18 mouse cellular contexts compared by ENCODE assay signal in the genomic region with DNA sequence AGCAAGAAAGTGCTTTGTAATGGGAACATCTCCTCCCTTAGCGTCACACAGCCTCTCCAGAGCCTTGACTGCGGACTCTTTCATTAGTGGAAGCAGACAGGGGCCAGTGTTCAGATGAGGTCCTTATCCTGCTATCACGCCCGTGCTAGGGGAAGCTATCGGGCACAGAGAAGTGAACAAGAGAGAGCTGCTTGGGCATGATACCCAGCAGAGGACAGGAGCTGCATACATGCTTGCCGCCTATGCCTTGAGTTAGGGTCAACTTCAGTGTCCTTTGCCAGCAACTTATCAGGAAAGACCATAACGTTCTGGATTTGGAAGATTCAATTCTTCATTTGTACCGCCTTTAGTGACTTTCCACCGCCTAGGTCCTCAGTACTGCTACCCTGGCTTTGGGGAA. TPM values are rescaled to one million over a fixed set of nuclear protein-coding genes. Genes with fewer than 3 reads are reported as not detected.
DNase-seq lines count a peak whose midpoint lies in the region; ATAC-seq and TF ChIP-seq lines count a peak whose summit lies in the region.
"Had no signal": no experiment of that assay in that cellular context is flagged by ENCODE, and none has a peak within 500 bp of the region (broad histone marks: within the 10 kb centered on the region; RNA-seq: fewer than 3 reads in every experiment).

No protein-coding gene starts in this region.

- ATAC-seq in heart, postnatal 0 days (ENCODE audit: insufficient read depth, low read depth) = no peak
- peak; percentile 88 for ATAC-seq in liver, embryonic 13.5 days (ENCODE audit: low read depth)
- ATAC-seq in frontal cortex, adult (ENCODE audit: low TSS enrichment) = no peak
- no peak for ATAC-seq in hindbrain, postnatal 0 days
- ATAC-seq: intestine, postnatal 0 days; midbrain, embryonic 15.5 days had no signal

- no peaks in the 10 kb centered on the region for H3K9me3 ChIP-seq in heart, postnatal 0 days (replicated peaks; ENCODE audit: control insufficient read depth, low read length)
- no peaks in the 10 kb centered on the region for H3K9me3 ChIP-seq in heart, embryonic 10.5 days
- no peaks in the 10 kb centered on the region for H3K9me3 ChIP-seq in liver, embryonic 13.5 days (replicated peaks)
- H3K9me3 ChIP-seq in hindbrain, postnatal 0 days (ENCODE audit: low read length) = no peaks in the 10 kb centered on the region
- H3K9me3 ChIP-seq: embryonic facial prominence, embryonic 13.5 days; heart, embryonic 12.5 days; hindbrain, embryonic 15.5 days; midbrain, embryonic 15.5 days had no signal

- no peak overlapping the region for H3K4me3 ChIP-seq in heart, postnatal 0 days (ENCODE audit: low read depth, low read length)
- no peak overlapping the region for H3K4me3 ChIP-seq in heart, embryonic 10.5 days
- peak overlapping the region; percentile 1; the same call in 1 of the 2 replicates for H3K4me3 ChIP-seq in liver, embryonic 13.5 days (replicated peaks)
- no peak overlapping the region for H3K4me3 ChIP-seq in hindbrain, postnatal 0 days (ENCODE audit: low read length)
- H3K4me3 ChIP-seq: embryonic facial prominence, embryonic 13.5 days; heart, embryonic 12.5 days; hindbrain, embryonic 15.5 days; midbrain, embryonic 15.5 days had no signal

- TF ChIP-seq CTCF in heart, postnatal 0 days (IDR thresholded peaks at IDR 0.05; ENCODE audit: low read depth) = no peak
- TF ChIP-seq CTCF in hindbrain, postnatal 0 days (IDR thresholded peaks at IDR 0.05; ENCODE audit: low read depth) = no peak

- WGBS in heart, postnatal 0 days = 78% methylated on average over 9 of the region's 9 CpGs
- 74% methylated on average over 9 of the region's 9 CpGs for WGBS in heart, embryonic 10.5 days
- whole genome bisulfite sequencing in liver, embryonic 13.5 days (ENCODE audit: insufficient replicate concordance) = 18% methylated on average over 9 of the region's 9 CpGs
- 84% methylated on average over 9 of the region's 9 CpGs for WGBS in hindbrain, postnatal 0 days

- H3K27ac ChIP-seq in heart, postnatal 0 days (ENCODE audit: low read depth) = peak overlapping the region; percentile 20; the same call in 1 of the 2 replicates
- H3K27ac ChIP-seq in heart, embryonic 10.5 days = no peak overlapping the region
- H3K27ac ChIP-seq in liver, embryonic 13.5 days = peak overlapping the region; percentile 92
- no peak overlapping the region for H3K27ac ChIP-seq in hindbrain, postnatal 0 days
- H3K27ac ChIP-seq: embryonic facial prominence, embryonic 13.5 days; hindbrain, embryonic 15.5 days; macrophage; midbrain, embryonic 15.5 days had no signal

- H3K36me3 ChIP-seq in heart, postnatal 0 days (replicated peaks; ENCODE audit: control insufficient read depth, insufficient read depth, low read length) = no peaks in the 10 kb centered on the region
- H3K36me3 ChIP-seq in heart, embryonic 10.5 days = no peaks in the 10 kb centered on the region
- H3K36me3 ChIP-seq in liver, embryonic 13.5 days = no peaks in the 10 kb centered on the region
- no peaks in the 10 kb centered on the region for H3K36me3 ChIP-seq in hindbrain, postnatal 0 days (ENCODE audit: insufficient read depth, low read length)
- H3K36me3 ChIP-seq: embryonic facial prominence, embryonic 13.5 days; heart, embryonic 12.5 days; hindbrain, embryonic 15.5 days; midbrain, embryonic 15.5 days had no signal

- no peak overlapping the region for H3K9ac ChIP-seq in heart, postnatal 0 days (replicated peaks; ENCODE audit: low read depth, low read length)
- peak overlapping the region; percentile 64 for H3K9ac ChIP-seq in liver, embryonic 13.5 days
- no peak overlapping the region for H3K9ac ChIP-seq in hindbrain, postnatal 0 days (replicated peaks; ENCODE audit: low read length)
- H3K9ac ChIP-seq: embryonic facial prominence, embryonic 13.5 days; heart, embryonic 12.5 days; hindbrain, embryonic 15.5 days; midbrain, embryonic 15.5 days had no signal

- H3K4me2 ChIP-seq in heart, postnatal 0 days (ENCODE audit: low read depth, low read length) = no peak overlapping the region
- peak overlapping the region; percentile 48 for H3K4me2 ChIP-seq in liver, embryonic 13.5 days
- H3K4me2 ChIP-seq in hindbrain, postnatal 0 days (ENCODE audit: low read depth, low read length) = no peak overlapping the region
- H3K4me2 ChIP-seq: embryonic facial prominence, embryonic 13.5 days; heart, embryonic 12.5 days; hindbrain, embryonic 15.5 days; midbrain, embryonic 15.5 days had no signal

- TF ChIP-seq EP300 in heart, postnatal 0 days (IDR thresholded peaks at IDR 0.05; ENCODE audit: low read depth) = no peak

- peaks cover 13% of the 10 kb centered on the region for H3K4me1 ChIP-seq in heart, postnatal 0 days (ENCODE audit: control insufficient read depth, insufficient read depth)
- peaks cover 15% of the 10 kb centered on the region for H3K4me1 ChIP-seq in heart, embryonic 10.5 days
- peaks cover 67% of the 10 kb centered on the region for H3K4me1 ChIP-seq in liver, embryonic 13.5 days (replicated peaks)
- 0 out of 2 replicates have a peak, but pooled peaks cover 3% of the 10 kb centered on the region for H3K4me1 ChIP-seq in hindbrain, postnatal 0 days (ENCODE audit: insufficient read depth, low read length)

- no peak for DNase-seq in heart, postnatal 0 days (ENCODE audit: low spot score)
- no peak for DNase-seq in heart, embryonic 10.5 days (ENCODE audit: low spot score)
- DNase-seq in thymus, postnatal 0 days (ENCODE audit: low spot score) = peak; percentile 8
- no peak for DNase-seq in thymus, adult 18-20 months
- peak; percentile 86 for DNase-seq in liver, embryonic 13.5 days
- no peak for DNase-seq in cerebellum, adult 11 months
- no peak for DNase-seq in hindbrain, postnatal 0 days (ENCODE audit: low spot score)
- DNase-seq: adrenal gland, postnatal 10 days; cerebellum, adult 9-10 months; gastrocnemius, postnatal 36 days; heart, postnatal 36 days had no signal

- H3K27me3 ChIP-seq in heart, postnatal 0 days (ENCODE audit: control insufficient read depth, insufficient read depth, low read length) = no peaks in the 10 kb centered on the region
- 0 out of 2 replicates have a peak, but pooled peaks cover 3% of the 10 kb centered on the region for H3K27me3 ChIP-seq in heart, embryonic 10.5 days (ENCODE audit: insufficient read depth, poor library complexity, severe bottlenecking)
- H3K27me3 ChIP-seq in liver, embryonic 13.5 days = no peaks in the 10 kb centered on the region
- no peaks in the 10 kb centered on the region for H3K27me3 ChIP-seq in hindbrain, postnatal 0 days (ENCODE audit: insufficient read depth, low read length)
- H3K27me3 ChIP-seq: embryonic facial prominence, embryonic 13.5 days; heart, embryonic 12.5 days had no signal

RNA-seq across cellular contexts. Expression of a gene that starts 3.0 kb away (rescaled TPM):
- 5.0 and 5.6 TPM in 2 replicates for total RNA-seq in heart, postnatal 0 days (2014; rRNA removed; ENCODE audit: low replicate concordance)
- polyA plus RNA-seq in heart, postnatal 0 days (2015; fragmentation: Nextera tagmentation; extraction: Ambion mirVana) = 3.6 and 3.9 TPM in 2 replicates
- 8.2 and 10.7 TPM in 2 replicates for polyA plus RNA-seq in heart, embryonic 10.5 days (2016; fragmentation: Nextera tagmentation; extraction: Ambion mirVana)
- 24.2 and 27.3 TPM in 2 replicates for polyA plus RNA-seq in thymus, postnatal 0 days (2015; fragmentation: Nextera tagmentation; extraction: Ambion mirVana)
- polyA plus RNA-seq in liver, embryonic 13.5 days (2015; fragmentation: Nextera tagmentation; extraction: Ambion mirVana) = 58.0 and 64.5 TPM in 2 replicates
- 5.6 and 10.7 TPM in 2 replicates for total RNA-seq in hindbrain, postnatal 0 days (2014; rRNA removed)
- 1.9 and 2.8 TPM in 2 replicates for polyA plus RNA-seq in hindbrain, postnatal 0 days (2015; fragmentation: Nextera tagmentation; extraction: Ambion mirVana)

RNA-seq across cellular contexts. Expression of a gene that starts 23.8 kb away (rescaled TPM):
- 54.7 and 85.6 TPM in 2 replicates for total RNA-seq in heart, postnatal 0 days (2014; rRNA removed; ENCODE audit: low replicate concordance)
- 28.5 and 29.9 TPM in 2 replicates for polyA plus RNA-seq in heart, postnatal 0 days (2015; fragmentation: Nextera tagmentation; extraction: Ambion mirVana)
- polyA plus RNA-seq in heart, embryonic 10.5 days (2016; fragmentation: Nextera tagmentation; extraction: Ambion mirVana) = 66.0 and 68.5 TPM in 2 replicates
- polyA plus RNA-seq in thymus, postnatal 0 days (2015; fragmentation: Nextera tagmentation; extraction: Ambion mirVana) = 56.8 and 57.9 TPM in 2 replicates
- 33.4 and 39.7 TPM in 2 replicates for polyA plus RNA-seq in liver, embryonic 13.5 days (2015; fragmentation: Nextera tagmentation; extraction: Ambion mirVana)
- total RNA-seq in hindbrain, postnatal 0 days (2014; rRNA removed) = 64.4 and 69.0 TPM in 2 replicates
- polyA plus RNA-seq in hindbrain, postnatal 0 days (2015; fragmentation: Nextera tagmentation; extraction: Ambion mirVana) = 59.0 and 66.6 TPM in 2 replicates

RNA-seq across cellular contexts. Expression of a gene that starts 50.7 kb away (rescaled TPM):
- 35.2 and 71.6 TPM in 2 replicates for total RNA-seq in heart, postnatal 0 days (2014; rRNA removed; ENCODE audit: low replicate concordance)
- 70.3 TPM in 2 replicates for polyA plus RNA-seq in heart, postnatal 0 days (2015; fragmentation: Nextera tagmentation; extraction: Ambion mirVana)
- polyA plus RNA-seq in heart, embryonic 10.5 days (2016; fragmentation: Nextera tagmentation; extraction: Ambion mirVana) = 103 and 119 TPM in 2 replicates
- 93.1 and 95.3 TPM in 2 replicates for polyA plus RNA-seq in thymus, postnatal 0 days (2015; fragmentation: Nextera tagmentation; extraction: Ambion mirVana)
- 54.7 and 58.1 TPM in 2 replicates for polyA plus RNA-seq in liver, embryonic 13.5 days (2015; fragmentation: Nextera tagmentation; extraction: Ambion mirVana)
- total RNA-seq in hindbrain, postnatal 0 days (2014; rRNA removed) = 107 and 109 TPM in 2 replicates
- 158 and 159 TPM in 2 replicates for polyA plus RNA-seq in hindbrain, postnatal 0 days (2015; fragmentation: Nextera tagmentation; extraction: Ambion mirVana)

Comparison
In these comparisons a context has a peak if more than half of its experiments do, and no peak if none do; other contexts are left out.
1. DNase-seq: peak in thymus, postnatal 0 days (single experiment) and liver, embryonic 13.5 days (single experiment); none in heart, postnatal 0 days (single experiment), heart, embryonic 10.5 days (single experiment), thymus, adult 18-20 months (0 of 2), cerebellum, adult 11 months (single experiment) and hindbrain, postnatal 0 days (single experiment).
2. H3K27ac ChIP-seq: peak in heart, postnatal 0 days (single experiment) and liver, embryonic 13.5 days (single experiment); none in heart, embryonic 10.5 days (single experiment) and hindbrain, postnatal 0 days (single experiment).